Mouse (Mus musculus) frontal cortex, postnatal 25 days (tissue): ENCODE measurements at regions not wholly inside any gene's neighbourhood (a gene's known extent, or its start where the extent isn't known, plus 50 kb on each side); places are given as distances from the start of the nearest gene placed in this dataset.
A peak's percentile ranks its signal among the peaks of the same experiment; 100 is the strongest.

Source experiments
- DNase-seq, 2 experiments: peaks; one replicate each; pipeline ENCODE4 v3.0.0; 2022; ENCODE audit warnings: low spot score in 2 of 2

DNA sequence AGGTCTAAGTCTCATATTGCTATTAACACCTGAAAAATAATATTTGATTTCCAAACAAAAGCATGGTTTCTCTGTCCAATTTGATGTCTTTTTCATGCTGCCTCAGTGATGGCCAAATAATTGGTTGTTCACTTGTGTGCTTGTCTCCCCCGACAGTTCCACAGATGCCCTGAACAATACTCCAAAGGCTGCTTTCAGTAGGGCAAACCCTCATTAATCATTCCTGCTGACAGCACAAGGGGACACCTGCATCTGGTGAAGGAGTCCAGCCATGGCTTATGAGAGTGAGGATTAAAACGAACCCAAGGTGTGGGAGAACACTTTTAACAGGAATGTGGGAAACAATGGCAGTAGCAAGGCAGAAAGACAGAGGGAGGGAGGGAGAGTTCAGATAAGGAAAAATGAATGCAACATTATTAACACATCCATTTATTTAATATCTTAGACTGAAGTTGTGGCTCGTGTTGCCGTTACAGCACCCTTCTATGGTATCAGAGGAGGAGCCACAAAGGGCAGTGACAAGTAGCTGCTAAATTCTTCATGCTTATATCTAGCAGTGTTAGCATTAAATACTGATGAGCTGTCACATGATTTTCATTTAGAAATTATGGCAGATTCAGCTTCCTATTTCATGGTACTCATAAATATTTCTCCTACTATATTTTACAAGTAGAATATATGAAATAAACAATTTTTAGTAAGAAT lies 501.8 kb upstream of the Mms22l start:
- DNase-seq, result no peak

GRCm38 (mm10) chr4:24006257-24006955 lies 489.8 kb upstream of the Mms22l start:
- no peak for DNase-seq

DNA sequence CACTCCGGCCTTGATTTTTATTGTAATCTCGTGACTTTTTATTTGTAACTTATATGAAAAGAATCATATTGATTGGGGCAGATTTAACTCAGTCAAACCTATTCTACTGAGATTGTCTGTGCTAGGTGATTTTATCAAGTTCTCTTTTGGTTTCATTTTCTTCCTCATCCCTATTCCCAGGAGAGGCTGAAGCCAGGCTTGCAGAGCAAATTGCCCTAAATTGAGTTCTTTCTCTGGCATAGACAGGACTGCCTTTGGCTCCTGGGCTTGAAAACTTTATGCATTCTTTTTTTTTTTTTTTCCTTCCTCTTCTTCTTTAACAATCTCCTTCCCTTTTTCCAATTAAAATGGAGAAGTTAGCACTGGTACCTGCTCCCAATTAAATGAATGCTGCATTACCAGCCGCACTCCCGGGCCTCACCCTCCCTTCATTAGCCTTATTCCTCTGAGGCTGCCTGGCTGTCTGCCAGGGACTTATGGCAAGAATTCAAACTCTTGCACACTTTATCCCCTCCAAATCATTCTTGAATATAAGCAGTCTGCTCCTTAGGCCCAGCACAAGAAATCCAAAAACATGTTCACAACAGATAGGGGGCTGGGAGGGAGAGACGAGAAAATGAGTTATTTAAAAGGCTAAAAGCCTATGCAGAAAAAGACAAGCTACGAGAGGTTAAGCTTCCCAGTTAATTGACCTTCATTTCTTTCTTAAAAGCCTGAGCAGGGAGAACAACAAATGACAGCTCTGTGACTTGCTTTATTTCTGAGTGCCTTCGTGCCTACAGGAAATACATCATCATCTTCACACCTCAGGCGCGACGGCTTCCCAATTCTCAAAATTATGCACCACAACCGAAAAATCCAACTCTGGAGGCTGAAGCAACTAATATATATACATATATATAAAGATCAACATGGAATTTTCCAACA lies 476.8 kb upstream of the Mms22l start:
- DNase-seq, result peak; percentile 12 to 19
